Mouse (Mus musculus): ENCODE measurements around the gene Gpr87.

DNA sequence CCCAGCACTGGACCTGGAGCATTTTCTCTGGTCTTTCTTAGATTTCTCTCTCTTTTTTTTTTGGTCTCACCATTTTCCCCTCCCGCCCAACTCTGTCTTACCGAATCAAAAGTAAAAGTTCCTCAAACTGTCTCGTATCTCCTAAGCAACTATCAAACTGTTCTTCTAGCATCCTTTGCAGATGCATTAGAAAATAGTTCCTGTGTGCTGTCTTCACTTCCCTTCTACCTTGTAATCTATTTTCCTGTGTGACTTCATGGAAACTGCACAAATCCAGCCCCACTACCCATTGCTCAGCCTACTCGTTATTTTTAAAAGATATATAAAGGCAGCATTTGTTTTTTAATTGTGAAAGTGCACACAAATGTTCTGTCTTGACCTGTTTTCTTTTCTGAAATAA lies 62.9 kb downstream of the Gpr87 start:
- TF ChIP-seq POLR2A (IDR thresholded peaks at IDR 0.05; ENCODE audit: low read depth, low read length) (no peak), MAZ (IDR thresholded peaks at IDR 0.05; ENCODE audit: low read depth, low read length) (no peak), USF1 (IDR thresholded peaks at IDR 0.05; ENCODE audit: low read depth, low read length) (no peak)

All from CH12.LX (cell line).